Mouse (Mus musculus): ENCODE measurements around the gene Rcn3.
A peak's percentile ranks its signal among the peaks of the same experiment; 100 is the strongest.
"Not testable (repeated sequence)": the region's sequence is repeated elsewhere in the genome, so short reads cannot be mapped to it uniquely, and the experiment has no call there.

The Rcn3 gene

DNA sequence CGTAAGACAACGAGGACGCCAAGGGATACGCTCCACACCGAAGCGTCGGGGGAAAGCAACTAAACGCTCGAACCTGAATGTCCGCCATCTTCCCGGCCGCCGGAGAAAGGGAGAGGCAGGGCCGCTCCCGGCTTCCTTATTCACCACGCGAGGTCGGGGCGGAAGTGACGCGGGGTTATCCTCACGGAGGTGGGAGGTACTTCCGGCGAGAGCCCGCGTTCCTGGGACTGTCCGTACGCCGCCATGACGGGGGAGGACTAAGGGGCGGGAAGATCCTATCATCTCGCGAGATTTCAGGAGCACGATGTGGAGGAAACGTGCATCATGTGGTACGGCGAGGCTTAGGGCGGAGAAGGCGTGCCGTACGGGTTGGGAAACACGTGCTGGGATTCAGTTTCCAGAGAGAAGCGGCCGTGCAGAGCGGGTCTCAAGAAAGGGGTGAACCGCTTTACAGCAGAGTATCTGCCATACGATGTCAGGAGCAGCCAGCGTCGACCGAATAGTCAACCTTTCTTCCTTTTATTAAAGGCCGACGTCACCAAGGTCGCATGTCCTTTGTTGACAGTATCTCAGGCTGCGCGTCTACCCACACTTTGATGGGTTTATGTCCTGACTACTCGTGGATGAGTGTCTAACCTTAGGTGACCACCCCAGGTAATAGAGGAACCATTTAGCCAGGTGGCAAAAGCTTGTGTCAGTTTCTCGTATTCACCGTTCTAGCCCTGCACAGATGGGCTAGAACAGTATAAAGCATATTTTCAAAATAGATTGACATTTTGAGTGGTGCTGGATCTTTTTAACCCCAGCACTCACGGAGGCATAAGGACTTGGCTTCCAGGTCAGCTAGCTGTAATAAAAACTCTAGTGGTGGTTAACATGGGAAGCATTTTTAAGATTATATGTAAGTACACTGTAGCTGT is 32.5 kb upstream of the Rcn3 start, which contains the start of gene Rps11:
Rps11 (minus strand) TSS at position 216 of the 920 bp plus-strand sequence.
- DNase-seq (ENCODE audit: low read depth, low spot score): peak; percentile 100

- no peak for DNase-seq (ENCODE audit: low read depth, low spot score)
These were observed 31.2 kb upstream of the Rcn3 start for GRCm38 (mm10) chr7:45123186-45123570.

GRCm38 (mm10) chr7:45122561-45123185 is 30.7 kb upstream of the Rcn3 start:
- no peak for DNase-seq (ENCODE audit: low read depth, low spot score)

DNA sequence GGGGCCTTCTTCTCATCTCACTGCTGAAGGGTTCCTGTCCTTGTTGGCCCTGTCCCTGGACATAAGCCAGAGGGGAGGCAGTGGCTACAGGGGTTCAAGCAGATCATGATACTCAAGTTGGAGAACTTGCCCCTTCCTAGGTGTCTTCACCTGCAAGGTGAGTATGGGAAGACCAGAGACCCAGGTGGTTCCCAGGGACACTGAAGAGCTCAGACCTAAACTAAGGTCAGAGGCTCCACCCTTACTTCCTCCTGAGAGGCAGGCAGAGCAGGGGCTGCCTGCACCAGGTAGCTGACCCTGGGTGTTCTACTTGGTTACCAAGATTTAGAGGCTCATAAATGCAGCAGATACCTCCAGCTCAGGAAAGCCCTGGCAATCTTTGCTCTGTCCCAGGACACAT is 29.9 kb upstream of the Rcn3 start:
- DNase-seq (ENCODE audit: low read depth, low spot score): no peak

DNA sequence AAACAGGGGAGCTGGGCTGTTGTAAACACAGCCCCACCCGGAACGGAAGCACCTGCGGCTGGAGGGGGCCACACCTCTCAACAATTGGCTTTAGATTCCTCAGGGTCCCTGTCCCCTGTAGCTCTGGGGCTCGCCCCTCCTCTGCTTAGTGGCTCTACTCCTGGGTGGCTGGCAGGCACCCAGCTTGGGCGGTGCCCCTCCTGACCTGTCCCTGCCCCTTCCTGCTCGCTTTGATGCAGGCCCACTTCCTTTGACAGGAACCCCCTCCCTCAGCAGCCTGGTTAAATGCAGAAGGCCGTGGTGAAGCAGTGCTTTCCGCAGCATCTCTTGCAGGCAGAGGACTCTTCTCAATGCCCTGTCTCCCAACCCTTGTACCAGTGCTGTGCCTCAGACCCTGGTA is 29.4 kb upstream of the Rcn3 start:
- no peak for DNase-seq (ENCODE audit: low read depth, low spot score)

DNA sequence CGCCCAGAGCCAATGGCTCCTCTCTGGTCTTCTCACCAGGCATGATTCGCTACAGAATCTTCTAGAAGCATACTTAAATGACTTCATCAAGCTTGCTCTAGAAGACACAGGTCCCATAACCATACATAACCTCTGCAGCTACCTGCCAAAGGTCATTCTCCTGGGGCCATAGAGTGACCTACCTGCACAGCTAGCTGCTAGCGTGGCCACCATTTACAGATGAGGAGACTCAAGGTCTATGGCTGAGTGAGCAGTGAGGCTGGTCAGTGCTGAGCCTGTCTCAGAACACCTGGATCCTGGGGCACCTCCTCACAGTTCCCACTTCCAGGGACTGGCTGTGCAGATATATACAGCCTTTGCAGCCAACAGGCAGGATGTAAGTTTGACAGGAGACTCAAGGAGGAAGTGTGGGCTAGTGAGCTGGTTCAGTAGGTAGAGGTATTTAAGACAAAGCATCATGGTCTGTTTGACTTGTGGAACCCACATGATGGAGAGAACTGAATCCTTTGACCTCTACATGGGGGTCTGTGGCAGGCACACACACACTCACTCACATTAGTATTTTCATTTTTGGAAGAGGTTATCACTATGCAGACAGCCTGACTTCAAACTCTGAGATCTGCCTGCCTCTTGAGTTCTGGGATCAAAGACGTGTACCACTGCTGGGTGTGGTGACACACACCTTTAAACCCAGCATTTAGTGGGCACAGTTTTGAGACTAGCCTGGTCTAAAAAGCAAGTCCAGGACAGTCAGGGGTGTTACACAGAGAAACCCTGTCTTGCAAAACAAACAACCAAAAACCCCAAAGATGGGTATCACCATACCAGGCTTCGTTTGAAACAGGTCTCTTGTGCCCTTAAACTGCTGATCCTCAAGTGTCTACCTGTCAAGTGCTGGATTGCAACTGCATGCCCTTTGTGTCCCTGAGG is 28.0 kb upstream of the Rcn3 start:
- DNase-seq (ENCODE audit: low read depth, low spot score): no peak

DNA sequence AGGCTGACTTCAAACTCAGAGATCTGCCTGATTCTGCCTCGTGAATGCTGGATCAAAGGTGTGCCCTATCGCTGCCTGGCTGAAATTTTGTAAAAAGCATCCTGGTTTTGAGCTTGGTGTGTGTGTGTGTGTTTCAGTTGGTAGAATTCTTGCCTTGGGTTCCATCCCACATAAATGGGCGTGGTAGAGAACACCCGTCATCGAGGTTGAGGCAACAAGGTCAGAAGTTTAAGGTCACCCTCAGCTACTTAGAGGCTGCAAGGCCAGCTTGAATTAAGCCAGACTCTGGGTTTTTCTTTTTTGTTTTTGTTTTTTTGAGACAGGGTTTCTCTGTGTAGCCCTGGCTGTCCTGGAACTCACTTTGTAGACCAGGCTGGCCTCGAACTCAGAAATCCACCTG is 26.3 kb upstream of the Rcn3 start:
- DNase-seq (ENCODE audit: low read depth, low spot score): no peak

DNA sequence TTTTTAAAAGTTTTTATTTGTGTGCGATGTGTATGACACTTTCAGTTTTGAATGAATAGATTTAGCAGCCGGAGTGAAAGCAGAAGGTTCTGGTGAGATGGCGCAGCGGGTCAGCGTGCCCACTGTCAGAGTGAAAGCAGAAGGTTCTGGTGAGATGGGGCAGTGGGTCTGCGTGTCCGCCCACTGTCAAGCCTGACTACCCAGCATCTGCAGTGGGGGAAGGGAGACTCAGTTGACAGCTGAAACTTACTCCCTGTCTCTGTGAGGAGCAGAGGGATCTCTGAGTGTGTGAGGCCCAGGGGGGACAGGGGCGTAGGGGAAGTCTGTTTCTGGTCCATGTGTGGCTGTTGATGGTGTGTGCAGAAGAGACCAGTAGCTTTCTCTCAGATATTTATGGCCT is 25.5 kb upstream of the Rcn3 start:
- no peak for DNase-seq (ENCODE audit: low read depth, low spot score)

DNA sequence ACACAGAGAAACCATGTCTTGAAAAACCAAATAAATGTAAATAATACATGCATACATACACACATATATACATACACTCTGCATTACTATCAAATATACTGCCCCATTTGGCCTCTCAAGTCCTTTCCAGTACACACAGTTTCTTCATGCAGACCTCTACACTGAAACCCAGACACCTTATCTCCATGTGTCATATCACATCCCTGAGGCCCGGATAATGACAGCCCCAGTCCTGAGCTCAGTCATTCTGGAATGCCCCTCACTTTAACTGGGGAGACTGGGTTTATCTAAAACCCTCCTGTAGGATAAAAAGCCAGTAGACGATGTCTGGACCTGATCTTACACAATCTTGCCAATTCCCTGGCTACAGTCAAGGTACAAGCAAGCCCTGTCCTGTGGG is 21.5 kb upstream of the Rcn3 start:
- DNase-seq (ENCODE audit: low read depth, low spot score): no peak

GRCm38 (mm10) chr7:45112529-45112928 is 20.5 kb upstream of the Rcn3 start:
- no peak for DNase-seq (ENCODE audit: low read depth, low spot score)

DNA sequence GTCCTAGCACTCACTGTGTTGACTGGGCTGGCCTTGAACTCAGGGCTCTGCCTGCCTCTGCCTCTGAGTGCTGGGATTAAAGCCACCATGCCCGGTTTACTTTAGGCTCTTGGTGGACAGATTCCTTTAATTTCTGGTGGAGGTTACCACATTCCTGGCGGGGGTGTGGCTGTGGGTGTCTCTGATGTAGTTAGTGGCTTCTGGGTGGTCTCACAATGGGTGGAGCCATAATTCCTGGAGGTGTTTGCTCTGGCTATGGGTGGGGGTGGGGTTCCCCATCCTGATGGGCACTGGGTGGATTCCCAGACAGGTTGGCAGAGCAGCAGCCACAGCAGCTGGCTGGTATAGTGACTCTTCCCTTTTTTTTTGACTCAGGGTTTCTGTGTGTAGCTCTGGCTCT is 19.9 kb upstream of the Rcn3 start:
- DNase-seq (ENCODE audit: low read depth, low spot score): no peak

- DNase-seq (ENCODE audit: low read depth, low spot score): not testable (repeated sequence)
These were observed 18.1 kb upstream of the Rcn3 start for GRCm38 (mm10) chr7:45110089-45110488.

- no peak for DNase-seq (ENCODE audit: low read depth, low spot score)
These were observed 15.1 kb upstream of the Rcn3 start for GRCm38 (mm10) chr7:45107052-45107645.

GRCm38 (mm10) chr7:45106441-45106840 is 14.4 kb upstream of the Rcn3 start:
- no peak for DNase-seq (ENCODE audit: low read depth, low spot score)

GRCm38 (mm10) chr7:45105491-45105890 is 13.5 kb upstream of the Rcn3 start:
- no peak for DNase-seq (ENCODE audit: low read depth, low spot score)

DNA sequence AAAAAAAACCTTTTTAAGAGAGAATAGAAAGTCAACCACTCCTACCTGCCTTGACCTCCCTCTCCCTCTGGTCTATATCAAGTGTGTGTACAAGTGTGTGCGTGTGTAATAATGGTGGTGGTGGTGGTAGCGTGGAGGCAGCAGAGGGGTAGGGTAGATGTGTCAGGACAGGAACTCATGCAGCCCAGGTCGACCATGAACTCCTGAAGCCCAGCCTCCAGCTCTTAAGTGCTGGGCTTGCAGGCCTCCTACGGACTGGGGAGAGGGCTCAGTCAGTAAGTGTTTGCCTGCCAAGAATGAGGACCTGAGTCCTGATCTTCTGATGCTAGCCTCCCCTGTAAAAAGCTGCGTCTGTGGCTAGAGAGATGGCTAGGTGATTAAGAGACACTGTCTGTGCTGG is 12.9 kb upstream of the Rcn3 start:
- no peak for DNase-seq (ENCODE audit: low read depth, low spot score)

- peak; percentile 44 for DNase-seq (ENCODE audit: low read depth, low spot score)
These were observed 11.7 kb upstream of the Rcn3 start, which contains the start of gene Fcgrt for GRCm38 (mm10) chr7:45103652-45104180. TSS of gene Fcgrt (minus strand) at chr7:45103851.

- no peak for DNase-seq (ENCODE audit: low read depth, low spot score)
These were observed 11.0 kb upstream of the Rcn3 start for GRCm38 (mm10) chr7:45102940-45103585.

DNA sequence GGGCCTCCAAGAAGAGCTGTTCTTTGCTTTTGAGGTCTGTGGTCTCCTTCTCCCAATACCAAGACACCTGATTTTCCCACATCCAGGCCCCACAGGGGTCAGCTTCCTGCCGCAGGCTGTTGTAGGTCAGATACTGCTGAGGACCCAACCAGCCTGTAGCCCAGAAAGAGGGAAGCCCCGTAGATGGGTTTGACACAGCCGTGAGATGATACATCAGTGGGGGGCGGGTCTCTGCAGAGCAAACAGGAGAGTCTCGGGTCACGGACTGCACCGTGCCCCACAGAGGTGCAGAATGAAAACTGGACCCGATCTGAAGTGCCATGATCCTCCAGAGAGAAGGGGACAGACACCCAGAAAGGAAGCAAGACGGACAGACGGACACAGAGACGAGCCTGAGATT is 10.4 kb upstream of the Rcn3 start:
- DNase-seq (ENCODE audit: low read depth, low spot score): no peak

DNA sequence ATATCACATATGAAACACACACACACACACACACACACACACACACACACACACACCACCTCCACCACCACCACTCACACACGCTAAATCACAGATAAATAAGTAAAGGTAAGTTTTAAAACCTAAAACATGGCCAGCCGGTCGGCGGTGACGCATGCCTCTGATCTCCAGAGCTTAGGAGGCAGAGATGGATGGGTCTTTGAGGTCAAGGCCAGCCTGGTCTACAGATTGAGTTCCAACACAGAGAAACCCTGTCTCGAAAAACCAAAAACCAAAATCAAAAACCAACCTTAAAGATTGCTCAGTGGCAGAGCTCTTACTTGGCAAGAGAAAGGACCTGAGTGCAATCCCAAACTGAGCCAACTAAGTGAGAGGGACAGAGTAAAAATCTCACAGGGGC is 8.0 kb upstream of the Rcn3 start:
- DNase-seq (ENCODE audit: low read depth, low spot score): no peak
